Mouse (Mus musculus): Measurements from ENCODE around the gene Spata2. TPM values are rescaled to one million over a fixed set of nuclear protein-coding genes. Genes with fewer than 3 reads are reported as not detected.

The Spata2 gene
- polyA plus RNA-seq, 1 experiment from 2014 or later: 15.6 TPM

DNA sequence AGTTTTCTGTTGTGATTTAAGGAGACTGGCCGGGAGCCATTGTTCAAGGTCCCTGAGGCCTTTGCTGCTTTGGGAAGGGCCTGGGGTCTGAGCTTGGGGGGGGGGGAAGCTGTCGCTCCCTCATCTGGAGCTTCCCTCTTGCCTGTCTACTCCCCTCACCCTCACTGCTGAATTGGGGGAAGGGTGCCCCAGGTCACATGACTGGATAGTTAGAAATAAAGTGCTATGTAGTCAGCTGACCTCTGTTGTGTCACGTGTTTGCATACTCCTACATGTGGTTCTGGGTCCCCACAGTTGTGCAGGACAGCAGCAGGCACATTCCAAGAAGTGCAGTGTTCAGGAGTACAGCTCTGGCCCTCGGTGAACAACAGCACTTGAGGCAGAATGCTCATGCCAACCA, 15.9 kb downstream of the Spata2 start:
- no peak for ATAC-seq (ENCODE audit: low FRiP score)
- WGBS: 76% methylated on average over 4 of the region's 4 CpGs

DNA sequence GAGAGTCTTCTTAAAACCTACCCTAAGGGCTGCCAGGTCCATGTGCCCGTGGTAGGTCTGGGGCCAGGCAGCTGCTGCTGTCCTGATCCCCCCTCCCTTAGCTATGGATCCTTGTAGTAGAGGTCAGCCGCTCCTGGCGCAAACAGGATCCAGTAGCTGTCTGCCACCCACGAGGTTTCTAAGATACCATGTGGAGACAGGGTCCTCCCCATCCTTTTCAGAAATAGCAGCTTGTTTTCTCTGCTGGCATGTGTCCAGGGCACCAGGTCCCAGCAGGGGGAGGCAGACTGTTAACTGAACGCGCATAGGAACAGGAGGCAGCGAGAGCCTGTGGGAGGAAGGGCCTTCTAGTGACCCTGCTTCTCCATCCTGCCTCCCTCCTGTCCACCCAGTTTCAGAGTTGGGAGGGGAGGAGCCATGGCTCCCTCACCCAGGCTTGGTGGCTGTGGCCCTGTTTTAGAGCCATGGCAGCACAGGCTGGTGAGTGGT, 16.4 kb downstream of the Spata2 start:
- H3K27me3 ChIP-seq (ENCODE audit: control insufficient read depth, insufficient read depth, low read length): no peaks in the 10 kb centered on the region
- peaks cover 23% of the 10 kb centered on the region for H3K36me3 ChIP-seq (ENCODE audit: control insufficient read depth, insufficient read depth, low read length)
- no peak for DNase-seq (ENCODE audit: low spot score, missing footprints)
- peak; percentile 46; the same call in 1 of the 2 replicates for ATAC-seq (ENCODE audit: low FRiP score)
- no peak overlapping the region for H3K4me2 ChIP-seq
- no peaks in the 10 kb centered on the region for H3K9me3 ChIP-seq (ENCODE audit: control insufficient read depth, low read length)
- H3K4me1 ChIP-seq (ENCODE audit: control insufficient read depth, insufficient read depth, low read length): no peaks in the 10 kb centered on the region; the same call in 1 of the 2 replicates
- H3K4me3 ChIP-seq (ENCODE audit: low read depth, low read length): no peak overlapping the region
- 0 out of 2 replicates have a peak overlapping the region, but pooled peaks have one; percentile 24 for H3K9ac ChIP-seq (ENCODE audit: low read length)
- H3K27ac ChIP-seq (ENCODE audit: low read depth, low read length): no peak overlapping the region
- 44% methylated on average over 7 of the region's 7 CpGs for WGBS

More for the DNA sequence above, 15.9 kb downstream of the Spata2 start:
- Histone ChIP-seq H3K27ac (ENCODE audit: low read depth, low read length) (no peak overlapping the region), H3K4me1 (ENCODE audit: control insufficient read depth, insufficient read depth, low read length) (no peaks in the 10 kb centered on the region; the same call in 1 of the 2 replicates), H3K4me2 (no peak overlapping the region), H3K27me3 (ENCODE audit: control insufficient read depth, insufficient read depth, low read length) (no peaks in the 10 kb centered on the region), H3K36me3 (ENCODE audit: control insufficient read depth, insufficient read depth, low read length) (peaks cover 20% of the 10 kb centered on the region), H3K9me3 (ENCODE audit: control insufficient read depth, low read length) (no peaks in the 10 kb centered on the region), H3K9ac (ENCODE audit: low read length) (no peak overlapping the region), H3K4me3 (ENCODE audit: low read depth, low read length) (no peak overlapping the region)
- no peak for DNase-seq (ENCODE audit: low spot score, missing footprints)

DNA sequence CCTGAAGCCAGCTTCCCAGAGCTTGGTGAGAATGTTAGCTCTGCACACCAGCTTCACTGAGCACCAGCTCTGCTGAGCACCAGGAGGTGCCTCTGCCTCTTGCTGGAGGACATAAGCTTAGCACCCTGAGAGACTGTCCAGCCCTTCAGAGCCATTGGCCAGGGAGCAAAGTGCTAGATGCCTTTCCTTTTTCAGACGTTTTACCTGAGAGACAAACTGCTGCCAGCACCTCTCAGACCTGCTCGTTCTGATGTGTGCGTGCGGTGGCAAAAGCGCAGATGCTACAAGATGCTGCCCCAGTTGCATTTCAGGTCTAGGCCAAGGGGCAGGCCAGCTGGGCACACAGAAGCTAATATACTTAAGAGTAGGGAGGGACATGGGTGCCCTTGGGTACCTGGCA, 17.1 kb downstream of the Spata2 start:
- H3K9ac ChIP-seq (ENCODE audit: low read length): no peak overlapping the region
- no peaks in the 10 kb centered on the region for H3K27me3 ChIP-seq (ENCODE audit: control insufficient read depth, insufficient read depth, low read length)
- H3K4me2 ChIP-seq: no peak overlapping the region
- DNase-seq (ENCODE audit: low spot score, missing footprints) (no peak), ATAC-seq (ENCODE audit: low FRiP score) (no peak)
- H3K36me3 ChIP-seq (ENCODE audit: control insufficient read depth, insufficient read depth, low read length): peaks cover 23% of the 10 kb centered on the region
- no peaks in the 10 kb centered on the region for H3K9me3 ChIP-seq (ENCODE audit: control insufficient read depth, low read length)
- H3K4me1 ChIP-seq (ENCODE audit: control insufficient read depth, insufficient read depth, low read length): no peaks in the 10 kb centered on the region; the same call in 1 of the 2 replicates
- 88% methylated on average over 5 of the region's 5 CpGs for WGBS
- H3K4me3 ChIP-seq (ENCODE audit: low read depth, low read length): no peak overlapping the region
- no peak overlapping the region for H3K27ac ChIP-seq (ENCODE audit: low read depth, low read length)

DNA sequence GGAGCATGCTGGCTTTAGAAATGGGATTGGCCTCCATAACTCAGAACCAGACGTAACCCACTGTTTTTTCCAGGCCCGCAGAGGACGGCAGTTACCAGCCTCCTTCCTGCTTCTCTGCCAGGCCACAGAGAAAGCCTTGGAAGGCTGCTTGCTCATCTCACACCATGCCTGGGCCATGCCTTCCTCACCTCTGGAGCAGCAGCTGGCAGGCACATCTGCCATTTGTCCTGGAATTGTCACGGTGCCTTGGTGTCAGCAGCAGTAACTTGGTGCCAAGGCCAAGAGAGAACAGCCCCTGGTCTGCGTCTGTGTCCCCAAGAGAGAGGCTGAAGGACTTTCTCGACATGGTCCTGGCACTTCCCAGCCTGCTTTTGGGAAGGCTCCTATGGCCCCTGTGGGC, 18.5 kb downstream of the Spata2 start:
- Histone ChIP-seq H3K4me1 (ENCODE audit: control insufficient read depth, insufficient read depth, low read length) (no peaks in the 10 kb centered on the region; the same call in 1 of the 2 replicates), H3K36me3 (ENCODE audit: control insufficient read depth, insufficient read depth, low read length) (peaks cover 25% of the 10 kb centered on the region), H3K9ac (ENCODE audit: low read length) (no peak overlapping the region), H3K4me3 (ENCODE audit: low read depth, low read length) (no peak overlapping the region), H3K9me3 (ENCODE audit: control insufficient read depth, low read length) (no peaks in the 10 kb centered on the region), H3K27me3 (ENCODE audit: control insufficient read depth, insufficient read depth, low read length) (no peaks in the 10 kb centered on the region), H3K27ac (ENCODE audit: low read depth, low read length) (no peak overlapping the region), H3K4me2 (no peak overlapping the region)
- 93% methylated on average over 6 of the region's 6 CpGs for WGBS
- DNase-seq (ENCODE audit: low spot score, missing footprints) (no peak), ATAC-seq (ENCODE audit: low FRiP score) (no peak)

DNA sequence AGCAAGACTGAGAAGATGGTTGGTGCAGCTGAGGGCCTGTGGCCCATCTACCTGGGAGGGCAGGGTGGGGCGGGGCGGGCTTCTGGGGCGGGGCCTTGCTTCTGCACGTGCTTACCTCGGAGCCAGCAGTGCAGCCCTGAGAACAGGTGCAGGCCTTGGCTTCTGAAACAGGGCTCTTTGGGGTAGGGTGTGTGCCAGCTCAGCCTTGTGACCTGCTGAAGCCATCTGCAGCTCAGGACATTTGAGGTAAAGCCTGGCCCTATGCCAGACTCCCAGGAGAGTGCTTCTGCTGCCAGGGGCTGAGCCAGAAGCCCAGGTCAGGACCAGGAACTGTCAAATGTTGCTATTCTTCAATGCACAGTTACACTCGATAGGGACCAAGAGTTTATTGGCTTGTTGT, 21.1 kb downstream of the Spata2 start:
- Histone ChIP-seq H3K9me3 (ENCODE audit: control insufficient read depth, low read length) (no peaks in the 10 kb centered on the region), H3K9ac (ENCODE audit: low read length) (no peak overlapping the region), H3K27ac (ENCODE audit: low read depth, low read length) (no peak overlapping the region), H3K4me1 (ENCODE audit: control insufficient read depth, insufficient read depth, low read length) (no peaks in the 10 kb centered on the region; the same call in 1 of the 2 replicates), H3K27me3 (ENCODE audit: control insufficient read depth, insufficient read depth, low read length) (no peaks in the 10 kb centered on the region), H3K36me3 (ENCODE audit: control insufficient read depth, insufficient read depth, low read length) (peaks cover 30% of the 10 kb centered on the region), H3K4me3 (ENCODE audit: low read depth, low read length) (no peak overlapping the region), H3K4me2 (no peak overlapping the region)
- ATAC-seq (ENCODE audit: low FRiP score) (no peak), DNase-seq (ENCODE audit: low spot score, missing footprints) (no peak)
- 89% methylated on average over 6 of the region's 6 CpGs for WGBS

DNA sequence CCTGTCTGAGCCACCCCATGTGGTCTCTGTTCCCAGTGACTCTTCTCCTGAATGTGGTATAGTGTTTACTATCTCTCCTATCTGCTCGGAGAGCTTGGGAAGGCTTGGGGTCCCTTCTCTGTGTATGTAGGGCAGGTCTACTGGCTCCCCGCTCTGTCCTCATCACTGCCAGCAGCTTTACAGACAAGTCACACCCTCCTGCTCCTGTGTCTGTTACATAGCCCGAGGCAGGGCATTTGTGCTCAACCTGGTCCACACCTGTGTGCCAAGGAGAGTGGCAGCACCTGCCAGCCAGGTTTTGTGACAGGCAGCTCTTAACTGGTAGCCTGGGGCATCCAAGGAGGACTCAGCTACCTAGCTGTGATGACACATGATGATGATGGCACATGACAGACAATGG, 22.1 kb downstream of the Spata2 start:
- Histone ChIP-seq H3K9me3 (ENCODE audit: control insufficient read depth, low read length) (no peaks in the 10 kb centered on the region), H3K4me3 (ENCODE audit: low read depth, low read length) (no peak overlapping the region), H3K9ac (ENCODE audit: low read length) (no peak overlapping the region), H3K4me1 (ENCODE audit: control insufficient read depth, insufficient read depth, low read length) (no peaks in the 10 kb centered on the region), H3K36me3 (ENCODE audit: control insufficient read depth, insufficient read depth, low read length) (peaks cover 36% of the 10 kb centered on the region), H3K27ac (ENCODE audit: low read depth, low read length) (no peak overlapping the region), H3K4me2 (no peak overlapping the region), H3K27me3 (ENCODE audit: control insufficient read depth, insufficient read depth, low read length) (no peaks in the 10 kb centered on the region)
- WGBS: 91% methylated on average over 3 of the region's 3 CpGs
- ATAC-seq (ENCODE audit: low FRiP score) (no peak), DNase-seq (ENCODE audit: low spot score, missing footprints) (no peak)

DNA sequence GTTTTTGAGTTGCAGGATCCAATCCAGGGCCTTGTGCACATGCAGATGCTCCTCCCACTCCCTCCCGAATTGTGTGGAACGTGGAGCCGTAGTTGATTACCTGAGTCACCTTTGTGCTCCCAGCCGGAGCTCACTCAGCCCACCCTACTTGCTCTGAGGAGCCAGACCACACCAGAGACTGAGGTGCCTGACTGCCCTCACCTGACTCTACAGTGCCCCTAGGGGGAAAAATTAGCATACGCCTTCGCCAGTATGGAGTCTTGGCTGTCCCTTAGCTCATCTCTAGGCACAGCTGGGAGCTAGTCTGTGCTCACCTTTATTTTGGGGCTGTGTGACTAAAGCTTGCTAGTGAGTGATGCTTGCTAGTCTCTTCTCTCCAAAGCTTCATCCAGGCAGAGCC, 24.2 kb downstream of the Spata2 start:
- H3K4me1 ChIP-seq (ENCODE audit: control insufficient read depth, insufficient read depth, low read length): no peaks in the 10 kb centered on the region
- WGBS: 89% methylated on average over 6 of the region's 6 CpGs
- DNase-seq (ENCODE audit: low spot score, missing footprints) (no peak), ATAC-seq (ENCODE audit: low FRiP score) (no peak)
- H3K36me3 ChIP-seq (ENCODE audit: control insufficient read depth, insufficient read depth, low read length): peaks cover 25% of the 10 kb centered on the region
- no peak overlapping the region for H3K4me2 ChIP-seq
- no peak overlapping the region for H3K9ac ChIP-seq (ENCODE audit: low read length)
- H3K27me3 ChIP-seq (ENCODE audit: control insufficient read depth, insufficient read depth, low read length): no peaks in the 10 kb centered on the region
- no peaks in the 10 kb centered on the region for H3K9me3 ChIP-seq (ENCODE audit: control insufficient read depth, low read length)
- H3K4me3 ChIP-seq (ENCODE audit: low read depth, low read length): no peak overlapping the region
- H3K27ac ChIP-seq (ENCODE audit: low read depth, low read length): no peak overlapping the region

DNA sequence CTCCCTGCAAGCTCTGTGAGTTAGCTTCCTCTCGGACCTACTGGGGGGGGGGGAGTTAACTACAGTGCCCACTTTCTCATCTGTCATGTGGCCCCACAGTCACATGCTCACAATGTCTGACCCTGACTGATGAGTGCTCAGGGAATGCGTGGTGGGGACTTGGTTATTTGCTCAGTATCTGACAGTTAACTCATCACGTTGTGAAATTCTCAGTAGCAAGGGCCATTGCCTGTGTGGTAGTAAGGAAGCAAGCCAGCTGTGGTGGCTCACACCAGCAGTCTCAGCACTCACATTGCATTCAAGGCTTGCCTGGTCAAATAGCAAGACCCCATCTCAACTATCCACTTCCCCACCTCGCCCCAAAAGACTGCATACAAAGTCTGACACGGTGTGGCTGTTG, 25.5 kb downstream of the Spata2 start:
- Histone ChIP-seq H3K9me3 (ENCODE audit: control insufficient read depth, low read length) (no peaks in the 10 kb centered on the region), H3K9ac (ENCODE audit: low read length) (no peak overlapping the region), H3K36me3 (ENCODE audit: control insufficient read depth, insufficient read depth, low read length) (peaks cover 19% of the 10 kb centered on the region), H3K27me3 (ENCODE audit: control insufficient read depth, insufficient read depth, low read length) (no peaks in the 10 kb centered on the region), H3K4me2 (no peak overlapping the region), H3K27ac (ENCODE audit: low read depth, low read length) (no peak overlapping the region), H3K4me1 (ENCODE audit: control insufficient read depth, insufficient read depth, low read length) (no peaks in the 10 kb centered on the region), H3K4me3 (ENCODE audit: low read depth, low read length) (no peak overlapping the region)
- DNase-seq (ENCODE audit: low spot score, missing footprints) (no peak), ATAC-seq (ENCODE audit: low FRiP score) (no peak)
- 84% methylated on average over 5 of the region's 5 CpGs for WGBS

DNA sequence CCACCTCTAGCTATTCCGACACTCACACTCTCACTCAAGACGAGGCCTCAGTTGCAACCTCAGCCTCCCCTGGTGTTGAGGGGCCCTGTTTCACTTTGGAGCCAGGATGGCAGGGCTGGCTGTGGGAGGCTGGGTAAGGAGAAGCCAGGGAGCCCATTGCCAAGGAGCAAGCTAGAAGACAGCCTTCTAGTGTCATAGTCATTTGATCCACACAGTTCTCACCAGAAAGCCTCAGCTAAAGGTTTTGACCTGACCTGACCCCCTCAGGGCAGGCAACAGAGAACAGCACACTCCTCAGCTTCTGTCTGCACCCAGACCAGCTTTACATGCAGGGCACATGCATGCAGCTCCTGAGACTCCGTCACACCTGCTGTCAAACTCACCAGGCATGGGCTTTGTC, 26.7 kb downstream of the Spata2 start:
- H3K9ac ChIP-seq (ENCODE audit: low read length): no peak overlapping the region
- H3K4me2 ChIP-seq: no peak overlapping the region
- H3K36me3 ChIP-seq (ENCODE audit: control insufficient read depth, insufficient read depth, low read length): peaks cover 12% of the 10 kb centered on the region
- H3K27ac ChIP-seq (ENCODE audit: low read depth, low read length): no peak overlapping the region
- DNase-seq (ENCODE audit: low spot score, missing footprints) (no peak), ATAC-seq (ENCODE audit: low FRiP score) (no peak)
- 81% methylated on average over 3 of the region's 3 CpGs for WGBS
- no peak overlapping the region for H3K4me3 ChIP-seq (ENCODE audit: low read depth, low read length)
- H3K4me1 ChIP-seq (ENCODE audit: control insufficient read depth, insufficient read depth, low read length): no peaks in the 10 kb centered on the region
- H3K9me3 ChIP-seq (ENCODE audit: control insufficient read depth, low read length): no peaks in the 10 kb centered on the region
- no peaks in the 10 kb centered on the region for H3K27me3 ChIP-seq (ENCODE audit: control insufficient read depth, insufficient read depth, low read length)
